Comparison of ENCODE assay signal across 14 mouse cellular contexts in the genomic region with DNA sequence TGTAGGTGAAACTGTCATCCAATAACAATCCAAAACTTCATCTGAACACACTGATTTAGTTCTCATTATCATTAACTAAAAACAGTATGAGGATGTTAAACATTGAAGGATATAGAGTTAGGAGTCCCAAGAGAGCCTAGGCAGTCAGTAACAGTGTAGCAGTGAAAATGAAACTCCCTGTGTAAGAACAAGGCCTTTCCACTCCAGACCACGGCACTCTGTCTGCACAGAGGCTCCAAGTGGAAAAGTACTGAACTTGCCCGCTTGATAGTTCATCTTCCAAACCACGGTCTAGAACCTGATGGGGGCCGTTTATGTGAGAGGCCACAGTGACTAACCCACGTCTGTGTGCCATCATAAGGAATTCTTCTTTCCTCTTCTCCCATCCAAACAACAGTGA.
DNase-seq lines count a peak whose midpoint lies in the region; ATAC-seq lines count a peak whose summit lies in the region.
"Had no signal": no experiment of that assay in that cellular context is flagged by ENCODE, and none has a peak within 500 bp of the region (broad histone marks: within the 10 kb centered on the region; RNA-seq: fewer than 3 reads in every experiment).

No protein-coding gene starts in this region.

- peak; percentile 48 to 87 for DNase-seq in adrenal gland, adult (ENCODE audit: inconsistent age in 2 of 2, low spot score in 1 of 2)
- DNase-seq in adrenal gland, postnatal 4 days (ENCODE audit: low spot score in 2 of 2) = no peak
- peak; percentile 23 for DNase-seq in kidney, adult 18-20 months
- DNase-seq in kidney, adult 11 months = no peak
- DNase-seq in kidney, postnatal 25 days = peak; percentile 34 to 58
- no peak for DNase-seq in right cerebral cortex, adult 2 months (ENCODE audit: low spot score in 2 of 2)
- DNase-seq: right cerebral cortex, adult 18-20 months; thymus, postnatal 14 days had no signal

- no peak overlapping the region for H3K4me2 ChIP-seq in heart, embryonic 15.5 days
- H3K4me2 ChIP-seq: hindbrain, embryonic 12.5 days; limb, embryonic 12.5 days had no signal

- WGBS in heart, embryonic 15.5 days = 50% methylated on average over 5 of the region's 5 CpGs

- H3K9me3 ChIP-seq in heart, embryonic 15.5 days (replicated peaks) = no peaks in the 10 kb centered on the region
- H3K9me3 ChIP-seq: hindbrain, embryonic 12.5 days; limb, embryonic 12.5 days had no signal

- no peaks in the 10 kb centered on the region for H3K36me3 ChIP-seq in heart, embryonic 15.5 days
- H3K36me3 ChIP-seq: hindbrain, embryonic 12.5 days; limb, embryonic 12.5 days had no signal

- ATAC-seq in heart, embryonic 15.5 days (replicated peaks; ENCODE audit: insufficient number of reproducible peaks, insufficient read depth, low FRiP score, low read depth) = no peak
- ATAC-seq in granulocyte monocyte progenitor cell, adult 5-6 weeks (replicated peaks; ENCODE audit: poor library complexity, severe bottlenecking) = no peak
- ATAC-seq: midbrain, embryonic 16.5 days had no signal

- H3K27ac ChIP-seq in heart, embryonic 15.5 days = peak overlapping the region; percentile 51
- H3K27ac ChIP-seq: hindbrain, embryonic 12.5 days; layer of hippocampus, adult 2 months had no signal

- no peaks in the 10 kb centered on the region for H3K27me3 ChIP-seq in heart, embryonic 15.5 days
- H3K27me3 ChIP-seq: hindbrain, embryonic 12.5 days; limb, embryonic 12.5 days had no signal

- H3K4me1 ChIP-seq in heart, embryonic 15.5 days (replicated peaks) = peaks cover 25% of the 10 kb centered on the region

- no peak overlapping the region for H3K4me3 ChIP-seq in heart, embryonic 15.5 days
- H3K4me3 ChIP-seq: hindbrain, embryonic 12.5 days; layer of hippocampus, adult 2 months; limb, embryonic 12.5 days had no signal

- no peak overlapping the region for H3K9ac ChIP-seq in heart, embryonic 15.5 days
- H3K9ac ChIP-seq: hindbrain, embryonic 12.5 days; limb, embryonic 12.5 days had no signal

Comparison
In these comparisons a context has a peak if more than half of its experiments do, and no peak if none do; other contexts are left out.
1. DNase-seq: peak in adrenal gland, adult (2 of 2), kidney, adult 18-20 months (single experiment) and kidney, postnatal 25 days (2 of 2); none in adrenal gland, postnatal 4 days (0 of 2), kidney, adult 11 months (single experiment) and right cerebral cortex, adult 2 months (0 of 2).